19 mouse cellular contexts compared by ENCODE assay signal in genomic region chr3:149001364-149001763, GRCm38 (mm10). TPM values are rescaled to one million over a fixed set of nuclear protein-coding genes. Genes with fewer than 3 reads are reported as not detected.
DNase-seq lines count a peak whose midpoint lies in the region; ATAC-seq and TF ChIP-seq lines count a peak whose summit lies in the region.
"Had no signal": no experiment of that assay in that cellular context is flagged by ENCODE, and none has a peak within 500 bp of the region (broad histone marks: within the 10 kb centered on the region; RNA-seq: fewer than 3 reads in every experiment).

No protein-coding gene starts in this region.

- peak; percentile 31; the same call in 1 of the 2 replicates for ATAC-seq in liver, postnatal 0 days
- ATAC-seq in liver, embryonic 11.5 days (replicated peaks; ENCODE audit: low FRiP score) = no peak
- ATAC-seq in erythroblast, adult 5-6 weeks (replicated peaks; ENCODE audit: low FRiP score, poor library complexity, severe bottlenecking) = no peak
- ATAC-seq: forebrain, embryonic 14.5 days had no signal

- no peak overlapping the region for H3K4me3 ChIP-seq in liver, postnatal 0 days (ENCODE audit: low read depth, low read length)
- no peak overlapping the region for H3K4me3 ChIP-seq in liver, embryonic 11.5 days (ENCODE audit: low read depth, low read length)
- H3K4me3 ChIP-seq: embryonic facial prominence, embryonic 13.5 days; heart, embryonic 13.5 days; hindbrain, embryonic 15.5 days had no signal

- no peaks in the 10 kb centered on the region for H3K27me3 ChIP-seq in liver, postnatal 0 days (ENCODE audit: insufficient read depth, low read length)
- H3K27me3 ChIP-seq in liver, embryonic 11.5 days (replicated peaks; ENCODE audit: control insufficient read depth, insufficient read depth, low read length) = no peaks in the 10 kb centered on the region
- H3K27me3 ChIP-seq: embryonic facial prominence, embryonic 13.5 days; heart, embryonic 13.5 days; hindbrain, embryonic 15.5 days had no signal

- WGBS in liver, postnatal 0 days (ENCODE audit: insufficient replicate concordance) = 43% methylated on average over 8 of the region's 8 CpGs
- 27% methylated on average over 8 of the region's 8 CpGs for WGBS in liver, embryonic 11.5 days

- TF ChIP-seq EP300 in liver, postnatal 0 days (IDR thresholded peaks at IDR 0.05; ENCODE audit: low read depth) = no peak

- H3K27ac ChIP-seq in liver, postnatal 0 days (ENCODE audit: low read depth) = no peak overlapping the region
- no peak overlapping the region for H3K27ac ChIP-seq in liver, embryonic 11.5 days (ENCODE audit: low read depth, low read length)
- H3K27ac ChIP-seq: embryonic facial prominence, embryonic 13.5 days; heart, embryonic 13.5 days; hindbrain, embryonic 15.5 days had no signal

- DNase-seq in heart, adult 11 months = peak; percentile 39
- DNase-seq in heart, adult 18-20 months = no peak
- DNase-seq in liver, postnatal 0 days = no peak
- DNase-seq in liver, embryonic 11.5 days (ENCODE audit: low spot score) = no peak
- peak; percentile 32 for DNase-seq in ZHBTc4 (ENCODE audit: low read depth, low spot score)
- DNase-seq in cerebellum, adult 11 months = no peak
- DNase-seq: adrenal gland, adult 2 months; adrenal gland, postnatal 25 days; cerebellum, adult 8-10 months; cerebellum, postnatal 14 days; gastrocnemius, postnatal 14 days; heart, postnatal 36 days; kidney, adult 18-20 months had no signal

- H3K9me3 ChIP-seq in liver, postnatal 0 days (ENCODE audit: low read length) = no peaks in the 10 kb centered on the region
- H3K9me3 ChIP-seq in liver, embryonic 11.5 days (ENCODE audit: control insufficient read depth, low read length) = no peaks in the 10 kb centered on the region
- H3K9me3 ChIP-seq: embryonic facial prominence, embryonic 13.5 days; heart, embryonic 13.5 days; hindbrain, embryonic 15.5 days had no signal

- H3K4me1 ChIP-seq in liver, postnatal 0 days (ENCODE audit: insufficient read depth) = peaks cover 3% of the 10 kb centered on the region
- H3K4me1 ChIP-seq in liver, embryonic 11.5 days (replicated peaks; ENCODE audit: control insufficient read depth, insufficient read depth, low read length) = no peaks in the 10 kb centered on the region
- H3K4me1 ChIP-seq: hindbrain, embryonic 15.5 days had no signal

- H3K36me3 ChIP-seq in liver, postnatal 0 days (replicated peaks; ENCODE audit: insufficient read depth, low read length) = no peaks in the 10 kb centered on the region
- H3K36me3 ChIP-seq in liver, embryonic 11.5 days (ENCODE audit: control insufficient read depth, insufficient read depth, low read length) = no peaks in the 10 kb centered on the region
- H3K36me3 ChIP-seq: embryonic facial prominence, embryonic 13.5 days; heart, embryonic 13.5 days; hindbrain, embryonic 15.5 days had no signal

- no peak for TF ChIP-seq CTCF in liver, postnatal 0 days (IDR thresholded peaks at IDR 0.05; ENCODE audit: low read depth)

- no peak overlapping the region for H3K9ac ChIP-seq in liver, postnatal 0 days (replicated peaks)
- H3K9ac ChIP-seq in liver, embryonic 11.5 days (ENCODE audit: low read depth, low read length) = no peak overlapping the region
- H3K9ac ChIP-seq: embryonic facial prominence, embryonic 13.5 days; heart, embryonic 13.5 days; hindbrain, embryonic 15.5 days had no signal

- no peak overlapping the region for H3K4me2 ChIP-seq in liver, postnatal 0 days (ENCODE audit: low read depth, low read length)
- no peak overlapping the region for H3K4me2 ChIP-seq in liver, embryonic 11.5 days
- H3K4me2 ChIP-seq: embryonic facial prominence, embryonic 13.5 days; heart, embryonic 13.5 days; hindbrain, embryonic 15.5 days had no signal

RNA-seq across cellular contexts. Expression of gene Adgrl2, which starts 11.0 kb away (rescaled TPM):
- total RNA-seq in heart, adult 18-20 months (2021) = 10 to 100 TPM; 45.9 to 50.0 TPM
- 8.2 and 9.1 TPM in 2 replicates for polyA plus RNA-seq in liver, postnatal 0 days (2015; fragmentation: Nextera tagmentation; extraction: Ambion mirVana)
- 27.4 and 27.7 TPM in 2 replicates for polyA plus RNA-seq in liver, embryonic 11.5 days (2014; fragmentation: Nextera tagmentation; extraction: Ambion mirVana)
- 0.58 and 1.3 TPM in 2 replicates for total RNA-seq in erythroblast, adult 5-6 weeks (2015; ENCODE audit: low replicate concordance)
- total RNA-seq in erythroblast, adult 5-6 weeks (2017; ENCODE audit: low replicate concordance) = 0.84 and 2.0 TPM in 2 replicates
- total RNA-seq: MEL had no signal

Comparison
In these comparisons a context has a peak if more than half of its experiments do, and no peak if none do; other contexts are left out.
1. DNase-seq: peak in heart, adult 11 months (single experiment) and ZHBTc4 (single experiment); none in heart, adult 18-20 months (0 of 2), liver, postnatal 0 days (single experiment), liver, embryonic 11.5 days (single experiment) and cerebellum, adult 11 months (single experiment).
2. RNA of gene Adgrl2, which starts 11.0 kb away (total RNA-seq): 45.9 to 50.0 TPM in heart, adult 18-20 months; 0.58 to 2.0 TPM in erythroblast, adult 5-6 weeks; every median in the first group is over 10 times any median in the second.